ENCODE assay signal across 34 mouse cellular contexts in the genomic region with DNA sequence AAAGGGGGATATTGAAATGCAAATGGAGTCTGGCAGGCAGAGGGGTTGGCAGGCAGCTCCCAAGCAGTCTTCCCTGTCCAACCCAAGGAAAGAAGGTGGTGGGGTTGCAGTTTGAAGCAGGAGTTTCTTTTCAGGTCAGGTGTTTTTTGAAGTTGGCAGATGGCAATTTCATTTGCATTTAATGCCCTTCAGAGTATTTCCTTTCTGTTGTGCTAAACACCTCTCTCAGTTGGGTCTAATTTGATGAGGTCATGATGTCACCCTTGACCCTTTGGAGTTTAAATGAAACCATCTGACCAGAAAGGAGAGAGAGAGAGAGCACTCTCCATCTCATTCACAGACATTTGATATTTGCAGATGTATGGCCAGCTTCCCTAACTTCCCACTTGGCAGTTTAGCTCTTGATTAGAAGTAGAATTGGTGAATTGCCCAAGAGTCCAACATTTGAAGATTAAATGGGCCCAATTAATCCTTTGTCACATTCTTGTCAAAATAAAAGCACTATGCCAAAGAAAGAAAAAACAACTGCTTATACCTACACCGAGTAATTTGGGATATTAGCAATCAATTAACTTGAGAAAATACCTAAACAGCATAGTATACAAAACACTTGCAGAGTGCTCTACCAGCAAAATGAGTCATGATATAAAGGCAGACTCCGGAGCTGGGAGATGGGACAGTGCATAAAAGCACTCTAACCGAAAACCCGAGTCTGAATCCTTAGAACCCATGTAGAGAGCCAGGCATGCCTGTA.
DNase-seq lines count a peak whose midpoint lies in the region; ATAC-seq lines count a peak whose summit lies in the region.
"Had no signal": no experiment of that assay in that cellular context is flagged by ENCODE, and none has a peak within 500 bp of the region (broad histone marks: within the 10 kb centered on the region; RNA-seq: fewer than 3 reads in every experiment).

No protein-coding gene starts in this region.

- peak; percentile 85 for ATAC-seq in forebrain, embryonic 14.5 days
- no peak for ATAC-seq in forebrain, embryonic 12.5 days (ENCODE audit: low FRiP score)
- no peak for ATAC-seq in midbrain, embryonic 14.5 days (ENCODE audit: low FRiP score, low TSS enrichment)
- ATAC-seq: activated CD4-positive, CD25-positive, alpha-beta regulatory T cell, adult 4 months; intestine, embryonic 16.5 days; midbrain, embryonic 15.5 days; Patski had no signal

- 19% methylated on average over 4 of the region's 4 CpGs for WGBS in forebrain, embryonic 14.5 days
- 41% methylated on average over 4 of the region's 4 CpGs for WGBS in forebrain, embryonic 12.5 days
- 87% methylated on average over 4 of the region's 4 CpGs for WGBS in midbrain, embryonic 14.5 days

- no peaks in the 10 kb centered on the region for H3K36me3 ChIP-seq in forebrain, embryonic 14.5 days (ENCODE audit: control insufficient read depth, insufficient read depth, low read length)
- no peaks in the 10 kb centered on the region for H3K36me3 ChIP-seq in forebrain, embryonic 12.5 days (replicated peaks)
- H3K36me3 ChIP-seq in midbrain, embryonic 14.5 days (ENCODE audit: control insufficient read depth, insufficient read depth, low read length), result no peaks in the 10 kb centered on the region
- H3K36me3 ChIP-seq: embryonic facial prominence, embryonic 13.5 days; G1E; heart, embryonic 13.5 days; hindbrain, embryonic 15.5 days; liver, embryonic 15.5 days; lung, embryonic 15.5 days; midbrain, embryonic 15.5 days; neural tube, embryonic 12.5 days; stomach, embryonic 15.5 days had no signal

- H3K9me3 ChIP-seq in forebrain, embryonic 14.5 days (replicated peaks; ENCODE audit: control insufficient read depth, low read length), result no peaks in the 10 kb centered on the region
- no peaks in the 10 kb centered on the region for H3K9me3 ChIP-seq in forebrain, embryonic 12.5 days
- no peaks in the 10 kb centered on the region for H3K9me3 ChIP-seq in midbrain, embryonic 14.5 days (ENCODE audit: control insufficient read depth, low read length)
- H3K9me3 ChIP-seq: embryonic facial prominence, embryonic 13.5 days; G1E; heart, embryonic 13.5 days; hindbrain, embryonic 15.5 days; liver, embryonic 15.5 days; lung, embryonic 15.5 days; megakaryocyte, embryonic 14.5 days; midbrain, embryonic 15.5 days; neural tube, embryonic 12.5 days; stomach, embryonic 15.5 days had no signal

- H3K27me3 ChIP-seq in forebrain, embryonic 14.5 days (replicated peaks; ENCODE audit: control insufficient read depth, insufficient read depth, low read length), result 0 out of 2 replicates have a peak, but pooled peaks cover 2% of the 10 kb centered on the region
- H3K27me3 ChIP-seq in forebrain, embryonic 12.5 days, result peaks cover 4% of the 10 kb centered on the region; the same call in 1 of the 2 replicates
- no peaks in the 10 kb centered on the region for H3K27me3 ChIP-seq in midbrain, embryonic 14.5 days (ENCODE audit: control insufficient read depth, insufficient read depth, low read length)
- H3K27me3 ChIP-seq: embryonic facial prominence, embryonic 13.5 days; heart, embryonic 13.5 days; hindbrain, embryonic 15.5 days; liver, embryonic 15.5 days; lung, embryonic 15.5 days; megakaryocyte, embryonic 14.5 days; midbrain, embryonic 15.5 days; neural tube, embryonic 12.5 days; Patski; stomach, embryonic 15.5 days had no signal

- no peak overlapping the region for H3K4me3 ChIP-seq in forebrain, embryonic 14.5 days (ENCODE audit: low read depth, low read length)
- H3K4me3 ChIP-seq in forebrain, embryonic 12.5 days (replicated peaks), result no peak overlapping the region
- no peak overlapping the region for H3K4me3 ChIP-seq in midbrain, embryonic 14.5 days (replicated peaks; ENCODE audit: low read depth, low read length)
- H3K4me3 ChIP-seq: embryonic facial prominence, embryonic 13.5 days; erythroblast, embryonic 14.5 days; heart, embryonic 13.5 days; hindbrain, embryonic 15.5 days; left cerebral cortex, adult 2 months; liver, embryonic 15.5 days; lung, embryonic 15.5 days; megakaryocyte, embryonic 14.5 days; midbrain, embryonic 15.5 days; neural tube, embryonic 12.5 days; stomach, embryonic 15.5 days had no signal

- peaks cover 12% of the 10 kb centered on the region for H3K4me1 ChIP-seq in forebrain, embryonic 14.5 days (ENCODE audit: control insufficient read depth, insufficient read depth, low read length)
- H3K4me1 ChIP-seq in forebrain, embryonic 12.5 days, result peaks cover 6% of the 10 kb centered on the region
- H3K4me1 ChIP-seq in midbrain, embryonic 14.5 days (ENCODE audit: control insufficient read depth, insufficient read depth, low read length), result no peaks in the 10 kb centered on the region
- H3K4me1 ChIP-seq: embryonic facial prominence, embryonic 13.5 days; heart, embryonic 13.5 days; hindbrain, embryonic 15.5 days; liver, embryonic 15.5 days; lung, embryonic 15.5 days; megakaryocyte, embryonic 14.5 days; midbrain, embryonic 15.5 days; stomach, embryonic 15.5 days had no signal

- H3K27ac ChIP-seq in forebrain, embryonic 14.5 days (ENCODE audit: low read depth, low read length), result no peak overlapping the region
- no peak overlapping the region for H3K27ac ChIP-seq in forebrain, embryonic 12.5 days
- H3K27ac ChIP-seq in midbrain, embryonic 14.5 days (replicated peaks; ENCODE audit: low read depth, low read length), result no peak overlapping the region
- H3K27ac ChIP-seq: embryonic facial prominence, embryonic 13.5 days; heart, embryonic 13.5 days; hindbrain, embryonic 15.5 days; left cerebral cortex, adult 2 months; liver, embryonic 15.5 days; lung, embryonic 15.5 days; midbrain, embryonic 15.5 days; neural tube, embryonic 12.5 days; stomach, embryonic 15.5 days had no signal

- no peak overlapping the region for H3K4me2 ChIP-seq in forebrain, embryonic 14.5 days (ENCODE audit: low read length)
- H3K4me2 ChIP-seq in forebrain, embryonic 12.5 days, result no peak overlapping the region
- H3K4me2 ChIP-seq in midbrain, embryonic 14.5 days (ENCODE audit: low read length), result no peak overlapping the region
- H3K4me2 ChIP-seq: embryonic facial prominence, embryonic 13.5 days; heart, embryonic 13.5 days; hindbrain, embryonic 15.5 days; liver, embryonic 15.5 days; lung, embryonic 15.5 days; midbrain, embryonic 15.5 days; neural tube, embryonic 12.5 days; stomach, embryonic 15.5 days had no signal

- no peak overlapping the region for H3K9ac ChIP-seq in forebrain, embryonic 14.5 days (ENCODE audit: low read length)
- H3K9ac ChIP-seq in forebrain, embryonic 12.5 days, result no peak overlapping the region
- no peak overlapping the region for H3K9ac ChIP-seq in midbrain, embryonic 14.5 days (replicated peaks; ENCODE audit: low read length)
- H3K9ac ChIP-seq: embryonic facial prominence, embryonic 13.5 days; heart, embryonic 13.5 days; hindbrain, embryonic 15.5 days; liver, embryonic 15.5 days; lung, embryonic 15.5 days; midbrain, embryonic 15.5 days; neural tube, embryonic 12.5 days; stomach, embryonic 15.5 days had no signal

- DNase-seq in forebrain, embryonic 14.5 days (ENCODE audit: low spot score), result peak; percentile 90
- peak; percentile 84 for DNase-seq in R1 (ENCODE audit: low read depth, low spot score)
- peak; percentile 39 for DNase-seq in embryo, embryonic 9.5 days (ENCODE audit: extremely low spot score)
- peak; percentile 82 for DNase-seq in hindlimb bud, embryonic 11.5 days (ENCODE audit: extremely low spot score, low read depth, low spot score)
- DNase-seq in frontal cortex, adult 2 months (ENCODE audit: extremely low spot score in 1 of 2, low spot score in 1 of 2), result no peak
- no peak for DNase-seq in kidney, postnatal 36 days
- DNase-seq in midbrain, embryonic 14.5 days, result no peak
- DNase-seq: adrenal gland, adult 8-10 months; cerebellum, adult 18-20 months; cerebellum, postnatal 25 days; gastrocnemius, postnatal 14 days; heart, adult 18-20 months; heart, postnatal 14 days; layer of hippocampus, adult 9-11 months; liver; lung, postnatal 36 days; retina, postnatal 1 day; thymus, postnatal 25 days had no signal

Comparison
In these comparisons a context has a peak if more than half of its experiments do, and no peak if none do; other contexts are left out.
1. DNase-seq: peak in forebrain, embryonic 14.5 days (single experiment), R1 (single experiment), embryo, embryonic 9.5 days (single experiment) and hindlimb bud, embryonic 11.5 days (single experiment); none in frontal cortex, adult 2 months (0 of 2), kidney, postnatal 36 days (0 of 2) and midbrain, embryonic 14.5 days (single experiment).